Mouse (Mus musculus): ENCODE results near the gene Srrt.

The Srrt gene

GRCm38 (mm10) chr5:137307071-137307912, at the start of gene Srrt:
Srrt (minus strand) TSS chr5:137307674.
- DNase-seq (ENCODE audit: low spot score) = peak; percentile 91

GRCm38 (mm10) chr5:137354091-137354490, 46.6 kb upstream of the Srrt start:
- no peak for DNase-seq (ENCODE audit: low spot score)

- no peak for DNase-seq (ENCODE audit: low spot score)
Observed at GRCm38 (mm10) chr5:137352011-137352975, 44.8 kb upstream of the Srrt start.

DNA sequence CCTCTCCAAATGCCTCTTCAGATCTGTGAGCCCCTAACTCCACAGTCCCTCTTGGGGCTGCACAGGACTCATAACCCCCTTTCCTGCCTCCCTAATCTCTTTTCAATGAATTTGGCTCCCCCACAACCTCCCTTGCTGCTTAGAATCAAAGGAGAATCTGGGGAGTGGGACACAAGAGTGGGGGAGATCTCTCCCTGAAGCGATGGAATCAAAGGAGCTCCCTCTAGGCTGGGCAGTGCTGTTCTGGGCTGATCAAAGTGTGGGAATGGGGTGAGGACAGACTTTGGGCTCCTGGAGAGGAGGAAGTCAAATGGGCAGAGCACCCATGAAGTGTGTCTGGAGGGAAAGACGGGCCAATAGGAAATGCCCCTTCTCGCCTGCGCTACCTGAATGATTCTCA, 43.9 kb upstream of the Srrt start:
- DNase-seq (ENCODE audit: low spot score) = no peak

GRCm38 (mm10) chr5:137351058-137351380, 43.5 kb upstream of the Srrt start:
- DNase-seq (ENCODE audit: low spot score) = no peak

- no peak for DNase-seq (ENCODE audit: low spot score)
Observed at GRCm38 (mm10) chr5:137350205-137351057, 43.0 kb upstream of the Srrt start.

- DNase-seq (ENCODE audit: low spot score) = peak; percentile 58
Observed at GRCm38 (mm10) chr5:137349384-137350204, 42.1 kb upstream of the Srrt start, which contains the start of gene Ephb4. Ephb4 (plus strand) TSS chr5:137350109.

- DNase-seq (ENCODE audit: low spot score) = no peak
Observed at GRCm38 (mm10) chr5:137348482-137349383, 41.3 kb upstream of the Srrt start.

DNA sequence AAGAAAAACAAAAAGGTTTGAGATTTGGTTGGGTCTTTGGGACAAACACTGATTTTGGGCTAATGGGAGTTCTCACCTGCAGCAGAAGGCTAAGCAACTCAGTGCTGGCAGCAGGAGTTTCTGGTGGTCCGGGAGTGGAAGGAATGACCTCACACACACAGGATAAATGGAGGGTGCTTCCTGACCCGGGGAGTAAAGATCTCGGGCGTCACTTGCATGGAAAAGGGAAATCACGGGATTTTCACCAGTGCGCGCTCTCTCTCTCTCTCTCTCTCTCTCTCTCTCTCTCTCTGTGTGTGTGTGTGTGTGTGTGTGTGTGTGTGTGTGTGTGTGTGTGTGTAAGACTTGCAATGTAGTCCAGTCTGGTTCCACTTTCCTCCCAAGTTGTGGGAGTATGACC, 40.4 kb upstream of the Srrt start:
- no peak for DNase-seq (ENCODE audit: low spot score)

DNA sequence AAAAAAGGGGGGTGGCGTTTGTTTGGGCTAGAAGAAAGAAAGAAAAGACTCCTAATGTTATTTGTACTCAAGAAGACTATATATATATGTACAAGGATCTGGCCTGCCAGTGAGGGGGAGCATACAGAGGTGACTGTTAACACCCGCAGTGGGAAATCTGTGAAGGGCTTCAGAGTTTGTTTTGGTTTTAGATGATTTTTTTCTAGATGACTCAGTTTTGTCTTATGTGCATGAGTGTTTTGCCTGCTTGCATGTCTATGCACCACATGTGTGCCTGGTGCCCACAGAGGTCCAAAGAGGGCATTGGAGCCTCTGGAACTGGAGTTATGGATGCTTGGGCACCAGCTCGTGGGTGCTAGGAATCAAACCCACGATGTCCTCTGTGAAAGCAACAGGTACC, 39.5 kb upstream of the Srrt start:
- DNase-seq (ENCODE audit: low spot score) = no peak

- no peak for DNase-seq (ENCODE audit: low spot score)
Observed at GRCm38 (mm10) chr5:137346388-137346787, 38.9 kb upstream of the Srrt start.

DNA sequence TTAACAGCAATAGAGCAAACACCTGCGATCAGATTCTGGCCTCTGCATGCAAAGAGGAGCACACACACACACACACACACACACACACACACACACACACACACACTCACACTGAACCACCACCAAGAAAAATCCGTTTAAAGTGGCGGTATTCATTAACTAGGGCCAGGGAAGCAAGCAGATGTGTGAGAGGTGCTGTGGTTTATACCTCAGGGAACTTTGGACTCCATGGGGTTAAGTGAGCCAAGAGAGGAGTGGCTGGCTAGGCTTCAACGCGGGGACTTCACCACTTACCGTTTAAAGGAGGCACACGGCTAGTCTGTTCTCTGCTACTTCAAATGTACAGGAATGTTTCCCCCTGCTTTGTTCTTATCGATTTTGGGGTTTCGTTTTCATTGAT, 38.3 kb upstream of the Srrt start:
- DNase-seq (ENCODE audit: low spot score) = no peak

DNA sequence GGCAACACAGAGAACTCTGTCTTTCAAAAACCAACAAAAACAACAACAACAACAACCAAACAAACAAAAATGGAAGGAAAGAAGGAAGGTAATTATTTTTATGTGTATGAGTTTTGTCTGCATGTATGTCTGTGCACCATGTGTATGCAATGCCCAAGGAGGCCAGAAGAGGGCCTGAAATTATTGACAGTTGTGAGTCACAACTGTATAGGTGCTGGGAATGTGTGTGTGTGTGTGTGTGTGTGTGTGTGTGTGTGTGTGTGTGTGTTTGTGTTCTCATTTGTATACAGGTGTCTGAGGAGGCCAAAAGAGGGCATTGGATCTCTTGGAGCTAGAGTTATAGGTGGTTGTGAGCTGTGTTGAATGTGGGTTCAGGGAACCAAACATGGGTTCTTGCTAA, 36.4 kb upstream of the Srrt start:
- no peak for DNase-seq (ENCODE audit: low spot score)

- no peak for DNase-seq (ENCODE audit: low spot score)
Observed at GRCm38 (mm10) chr5:137343412-137343811, 35.9 kb upstream of the Srrt start.

DNA sequence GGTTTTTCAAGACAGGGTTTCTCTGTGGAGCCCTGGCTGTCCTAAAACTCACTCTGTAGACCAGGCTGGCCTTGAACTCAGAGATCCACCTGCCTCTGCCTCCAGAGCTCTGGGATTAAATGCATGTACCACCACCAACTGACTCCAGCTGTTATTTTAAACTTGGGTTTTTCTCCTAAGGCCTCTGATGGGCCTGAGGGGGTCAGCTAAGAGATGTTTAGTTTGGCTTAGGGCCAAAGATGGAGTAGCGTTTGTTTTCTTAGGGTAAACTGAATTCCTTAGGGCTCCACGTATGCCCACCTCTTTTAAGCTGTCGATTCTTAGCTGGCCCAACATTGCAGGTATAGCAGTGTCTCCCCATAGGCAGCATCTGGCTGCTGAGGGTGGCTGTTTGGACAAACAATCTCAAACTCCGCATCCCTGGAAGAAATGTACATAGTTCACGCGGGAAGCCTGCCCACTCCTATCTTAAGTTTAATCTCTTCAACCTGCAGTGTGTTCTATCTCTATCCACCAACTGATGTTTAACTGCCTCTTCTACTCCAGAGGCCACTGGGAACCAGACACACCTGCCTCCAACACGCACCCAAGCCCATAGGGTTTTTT, 35.0 kb upstream of the Srrt start:
- DNase-seq (ENCODE audit: low spot score) = no peak

DNA sequence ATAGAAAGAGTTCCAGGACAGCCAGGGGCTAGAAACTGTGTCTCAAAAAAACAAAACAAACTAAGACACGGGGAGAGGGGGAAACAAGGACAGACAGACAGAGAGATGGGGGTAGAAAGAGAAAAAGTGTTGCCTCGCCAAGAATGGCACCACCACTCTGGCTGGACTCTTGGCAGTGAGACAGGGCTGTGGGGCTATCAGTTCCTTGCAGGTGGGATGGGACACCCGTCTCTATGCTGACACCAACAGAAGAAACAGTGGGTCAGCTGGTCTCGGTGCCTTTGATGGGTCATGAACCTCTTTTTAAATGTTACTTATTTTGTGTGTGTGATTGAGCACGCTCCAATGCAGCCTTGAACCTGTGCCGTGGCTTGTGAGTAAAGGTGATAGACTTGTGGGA, 32.7 kb upstream of the Srrt start:
- DNase-seq (ENCODE audit: low spot score) = no peak

DNA sequence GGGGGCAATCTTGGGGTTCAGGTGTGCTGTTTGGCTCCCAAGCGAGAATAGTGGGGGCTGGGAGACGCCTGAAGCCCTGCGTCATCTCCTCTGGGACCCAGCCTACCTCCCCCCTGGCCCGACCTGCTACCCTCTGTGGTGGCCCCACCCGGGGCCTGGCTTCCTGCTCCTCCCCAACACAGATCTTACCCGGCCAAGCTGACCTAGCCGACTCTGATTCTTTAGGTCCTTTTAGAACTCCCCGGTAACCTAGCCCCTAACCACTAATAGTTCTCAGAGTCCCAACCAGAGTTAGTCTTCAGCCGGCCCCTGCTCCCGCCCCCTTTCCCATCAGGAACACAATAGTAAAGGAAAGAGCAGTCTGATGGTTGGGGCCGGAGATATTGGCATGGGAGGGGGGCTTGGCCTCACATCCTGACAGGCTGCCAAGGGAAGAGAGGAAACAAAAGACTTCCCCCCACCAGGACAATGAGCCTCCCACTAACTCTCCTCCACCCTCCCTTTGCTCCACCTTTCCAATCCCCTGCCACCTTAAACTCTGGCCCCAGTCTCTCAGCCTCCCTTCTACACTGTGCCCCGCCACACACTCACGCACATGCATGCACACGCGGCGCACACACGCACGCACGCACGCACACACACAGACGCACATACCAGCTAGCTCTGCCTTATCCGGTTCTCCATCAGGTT, 32.0 kb upstream of the Srrt start:
- peak; percentile 27 for DNase-seq (ENCODE audit: low spot score)

GRCm38 (mm10) chr5:137338663-137339289, 31.3 kb upstream of the Srrt start:
- DNase-seq (ENCODE audit: low spot score) = no peak

GRCm38 (mm10) chr5:137338256-137338655, 30.8 kb upstream of the Srrt start:
- peak; percentile 91 for DNase-seq (ENCODE audit: low spot score)

Data from layer of hippocampus, adult 11-12 months (tissue).